Comparison of ENCODE assay signal across 8 mouse cellular contexts in genomic region chr14:34311691-34312090, GRCm38 (mm10). TPM values are rescaled to one million over a fixed set of nuclear protein-coding genes. Genes with fewer than 3 reads are reported as not detected.
DNase-seq lines count a peak whose midpoint lies in the region; ATAC-seq and TF ChIP-seq lines count a peak whose summit lies in the region.

No protein-coding gene starts in this region.

- no peak for DNase-seq in testis, postnatal 10 days (ENCODE audit: low spot score)
- DNase-seq in embryonic facial prominence, embryonic 10.5 days (ENCODE audit: low spot score), result peak; percentile 28
- DNase-seq in hindbrain, embryonic 14.5 days (ENCODE audit: low spot score), result peak; percentile 48
- no peak for DNase-seq in urinary bladder, postnatal 14 days (ENCODE audit: low spot score)
- DNase-seq in ovary, adult 18-20 months (ENCODE audit: low spot score), result no peak
- no peak for DNase-seq in ovary, postnatal 14 days (ENCODE audit: low spot score)

- no peaks in the 10 kb centered on the region; the same call in 1 of the 2 replicates for H3K4me1 ChIP-seq in testis, adult 2 months (ENCODE audit: control insufficient read depth, insufficient read depth, low read length)
- peaks cover 23% of the 10 kb centered on the region for H3K4me1 ChIP-seq in embryonic facial prominence, embryonic 10.5 days
- peaks cover 31% of the 10 kb centered on the region for H3K4me1 ChIP-seq in hindbrain, embryonic 14.5 days (replicated peaks; ENCODE audit: control insufficient read depth, insufficient read depth, low read length)
- H3K4me1 ChIP-seq in liver, embryonic 16.5 days (ENCODE audit: control insufficient read depth, low read depth, low read length), result peaks cover 13% of the 10 kb centered on the region

- no peak overlapping the region for H3K27ac ChIP-seq in testis, adult 2 months (ENCODE audit: control insufficient read depth, insufficient read depth, low read depth, low read length)
- 0 out of 2 replicates have a peak overlapping the region, but pooled peaks have one; percentile 97 for H3K27ac ChIP-seq in embryonic facial prominence, embryonic 10.5 days (replicated peaks)
- H3K27ac ChIP-seq in hindbrain, embryonic 14.5 days, result peak overlapping the region; percentile 95
- peak overlapping the region; percentile 53; the same call in 1 of the 2 replicates for H3K27ac ChIP-seq in liver, embryonic 16.5 days (ENCODE audit: low read length)

- H3K4me2 ChIP-seq in hindbrain, embryonic 14.5 days (replicated peaks), result peak overlapping the region; percentile 91
- H3K4me2 ChIP-seq in liver, embryonic 16.5 days (ENCODE audit: low read depth, low read length), result peak overlapping the region; percentile 96

- no peak for ATAC-seq in hindbrain, embryonic 14.5 days (ENCODE audit: low FRiP score)
- no peak for ATAC-seq in liver, embryonic 16.5 days (ENCODE audit: low read depth)

- no peaks in the 10 kb centered on the region for H3K9me3 ChIP-seq in embryonic facial prominence, embryonic 10.5 days
- H3K9me3 ChIP-seq in hindbrain, embryonic 14.5 days (ENCODE audit: control insufficient read depth, low read length), result no peaks in the 10 kb centered on the region
- H3K9me3 ChIP-seq in liver, embryonic 16.5 days (replicated peaks; ENCODE audit: control insufficient read depth, low read length), result no peaks in the 10 kb centered on the region

- 3% methylated on average over 4 of the region's 4 CpGs for WGBS in embryonic facial prominence, embryonic 10.5 days
- WGBS in hindbrain, embryonic 14.5 days, result 4% methylated on average over 4 of the region's 4 CpGs
- WGBS in liver, embryonic 16.5 days (ENCODE audit: insufficient replicate concordance), result under 1% methylated on average over 4 of the region's 4 CpGs

- no peaks in the 10 kb centered on the region for H3K36me3 ChIP-seq in testis, adult 2 months (ENCODE audit: control insufficient read depth, insufficient read depth, low read length)
- peaks cover 10% of the 10 kb centered on the region for H3K36me3 ChIP-seq in embryonic facial prominence, embryonic 10.5 days (replicated peaks)
- H3K36me3 ChIP-seq in hindbrain, embryonic 14.5 days (replicated peaks; ENCODE audit: control insufficient read depth, insufficient read depth), result no peaks in the 10 kb centered on the region
- no peaks in the 10 kb centered on the region for H3K36me3 ChIP-seq in liver, embryonic 16.5 days (ENCODE audit: control insufficient read depth, insufficient read depth)

- no peaks in the 10 kb centered on the region for H3K27me3 ChIP-seq in testis, adult 2 months (ENCODE audit: control insufficient read depth, insufficient read depth, low read length)
- no peaks in the 10 kb centered on the region for H3K27me3 ChIP-seq in embryonic facial prominence, embryonic 10.5 days (replicated peaks; ENCODE audit: low read depth, poor library complexity, severe bottlenecking)
- H3K27me3 ChIP-seq in hindbrain, embryonic 14.5 days (ENCODE audit: control insufficient read depth, insufficient read depth, low read length), result no peaks in the 10 kb centered on the region
- H3K27me3 ChIP-seq in liver, embryonic 16.5 days (ENCODE audit: control insufficient read depth, insufficient read depth, low read depth, low read length), result no peaks in the 10 kb centered on the region

- no peak for TF ChIP-seq POLR2A in testis, adult 2 months (IDR thresholded peaks at IDR 0.05; ENCODE audit: control insufficient read depth, low read depth, low read length)

- H3K4me3 ChIP-seq in testis, adult 2 months (ENCODE audit: control insufficient read depth, low read depth, low read length), result peak overlapping the region; percentile 93
- H3K4me3 ChIP-seq in embryonic facial prominence, embryonic 10.5 days, result peak overlapping the region; percentile 92
- H3K4me3 ChIP-seq in hindbrain, embryonic 14.5 days (replicated peaks; ENCODE audit: low read length), result peak overlapping the region; percentile 99
- peak overlapping the region; percentile 82 for H3K4me3 ChIP-seq in liver, embryonic 16.5 days (ENCODE audit: low read depth, low read length)

- no peak for TF ChIP-seq CTCF in testis, adult 2 months (IDR thresholded peaks at IDR 0.05; ENCODE audit: control insufficient read depth, insufficient read depth, insufficient replicate concordance, low read depth, low read length)

- H3K9ac ChIP-seq in hindbrain, embryonic 14.5 days, result peak overlapping the region; percentile 96
- H3K9ac ChIP-seq in liver, embryonic 16.5 days (ENCODE audit: low read depth, low read length), result peak overlapping the region; percentile 78

RNA-seq across cellular contexts. Expression of gene Glud1, which starts 1.2 kb away (rescaled TPM):
- polyA plus RNA-seq in testis, adult 2 months (2012; rRNA removed), result 7.1 TPM in 2 replicates
- 70.0 and 76.1 TPM in 2 replicates for polyA plus RNA-seq in embryonic facial prominence, embryonic 10.5 days (2016; fragmentation: Nextera tagmentation; extraction: Ambion mirVana)
- 131 and 145 TPM in 2 replicates for polyA plus RNA-seq in hindbrain, embryonic 14.5 days (2014; fragmentation: Nextera tagmentation; extraction: Ambion mirVana)
- 145 and 155 TPM in 2 replicates for polyA plus RNA-seq in liver, embryonic 16.5 days (2015; fragmentation: Nextera tagmentation; extraction: Ambion mirVana)

RNA-seq across cellular contexts. Expression of gene Shld2, which starts 1.4 kb away (rescaled TPM):
- 1.3 and 1.5 TPM in 2 replicates for polyA plus RNA-seq in testis, adult 2 months (2012; rRNA removed)
- polyA plus RNA-seq in embryonic facial prominence, embryonic 10.5 days (2016; fragmentation: Nextera tagmentation; extraction: Ambion mirVana), result 7.5 and 8.3 TPM in 2 replicates
- 5.5 and 8.2 TPM in 2 replicates for polyA plus RNA-seq in hindbrain, embryonic 14.5 days (2014; fragmentation: Nextera tagmentation; extraction: Ambion mirVana)
- polyA plus RNA-seq in liver, embryonic 16.5 days (2015; fragmentation: Nextera tagmentation; extraction: Ambion mirVana), result 7.6 and 8.3 TPM in 2 replicates

RNA-seq across cellular contexts. Expression of gene Fam25c, which starts 43.5 kb away (rescaled TPM):
- polyA plus RNA-seq in testis, adult 2 months (2012; rRNA removed), result not detected in 2 replicates
- not detected in 2 replicates for polyA plus RNA-seq in embryonic facial prominence, embryonic 10.5 days (2016; fragmentation: Nextera tagmentation; extraction: Ambion mirVana)
- polyA plus RNA-seq in hindbrain, embryonic 14.5 days (2014; fragmentation: Nextera tagmentation; extraction: Ambion mirVana), result not detected in 2 replicates
- 0.35 and 0.57 TPM in 2 replicates for polyA plus RNA-seq in liver, embryonic 16.5 days (2015; fragmentation: Nextera tagmentation; extraction: Ambion mirVana)

Comparison
In these comparisons a context has a peak if more than half of its experiments do, and no peak if none do; other contexts are left out.
1. DNase-seq: peak in embryonic facial prominence, embryonic 10.5 days (single experiment) and hindbrain, embryonic 14.5 days (single experiment); none in testis, postnatal 10 days (single experiment), urinary bladder, postnatal 14 days (single experiment), ovary, adult 18-20 months (single experiment) and ovary, postnatal 14 days (single experiment).
2. Peak in every context shown above with its lines, with median percentiles within 50 percentile points of each other: H3K4me3 ChIP-seq.